Mouse (Mus musculus) activated CD4-positive, CD25-positive, alpha-beta regulatory T cell, adult 4 months (primary cell): ENCODE data around the gene Tra2a. TPM values are rescaled to one million over a fixed set of nuclear protein-coding genes. Genes with fewer than 3 reads are reported as not detected.
A peak's percentile ranks its signal among the peaks of the same experiment; 100 is the strongest.

Experiments used
- ATAC-seq: one replicate; pipeline ENCODE4 v1.8.0; 2017
- polyA plus RNA-seq, 2 experiments: library from polyadenylated mRNA; unstranded; fragments of 100-300 nt; shearing (Covaris generic); gene quantifications; one replicate each; pipeline ENCODE4 v1.2.1; 2017

Tra2a gene
- polyA plus RNA-seq, 2 experiments from 2014 or later: 29.2 to 30.3 TPM

GRCm38 (mm10) chr6:49233356-49233755, 30.5 kb downstream of the Tra2a start:
- ATAC-seq: no peak

DNA sequence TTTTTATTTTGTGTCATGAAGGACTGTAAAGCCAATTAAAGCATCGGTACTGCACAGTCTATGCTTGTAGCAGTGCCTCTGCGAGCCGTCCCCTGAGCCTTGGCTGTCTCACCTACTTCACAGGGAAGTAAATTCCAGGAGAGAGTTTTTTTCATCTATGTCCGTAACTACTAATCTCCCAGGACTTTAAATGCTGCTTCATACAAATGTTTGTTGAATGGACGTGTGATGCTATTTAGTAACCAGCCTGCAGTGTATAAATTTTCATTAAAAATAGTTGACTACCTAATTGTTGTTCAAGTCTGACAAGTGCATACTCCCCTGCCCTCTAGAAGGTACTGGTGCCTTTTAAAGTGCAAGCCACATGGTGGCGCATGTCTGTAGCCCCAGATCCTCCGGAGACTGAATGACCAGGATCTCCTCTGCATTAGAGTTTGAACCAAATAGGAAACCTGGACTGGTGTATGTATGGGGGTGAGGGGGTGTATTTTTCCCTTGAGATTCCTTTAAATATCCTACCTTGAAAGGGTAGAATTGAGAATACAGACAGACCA, 35.6 kb downstream of the Tra2a start:
- no peak for ATAC-seq

DNA sequence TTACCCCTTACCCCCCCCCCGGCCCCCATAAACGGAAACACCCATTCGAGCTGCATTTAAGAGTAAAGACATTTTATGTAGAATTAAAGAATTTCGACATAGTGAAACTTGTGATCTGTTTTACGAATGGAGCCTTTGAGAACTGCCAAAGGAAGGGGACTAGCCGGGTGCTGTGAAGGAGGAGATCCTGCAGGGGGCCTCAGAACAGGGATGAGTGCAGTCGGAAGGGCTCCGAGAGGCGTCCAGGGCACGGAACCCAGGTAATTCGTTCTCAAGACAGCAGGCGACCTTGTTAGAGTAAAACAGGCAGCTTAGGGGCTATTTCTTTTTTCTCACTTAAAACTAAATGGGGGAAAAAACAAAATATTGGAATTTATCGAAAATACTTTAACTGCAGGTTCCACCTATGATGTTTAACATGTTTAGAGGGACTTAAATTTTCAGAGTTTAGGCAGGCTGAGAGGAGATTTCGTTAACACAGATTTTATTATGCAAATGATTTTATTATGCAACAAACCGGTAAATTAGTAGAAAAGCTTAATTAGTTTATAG, 36.6 kb downstream of the Tra2a start:
- ATAC-seq: no peak

DNA sequence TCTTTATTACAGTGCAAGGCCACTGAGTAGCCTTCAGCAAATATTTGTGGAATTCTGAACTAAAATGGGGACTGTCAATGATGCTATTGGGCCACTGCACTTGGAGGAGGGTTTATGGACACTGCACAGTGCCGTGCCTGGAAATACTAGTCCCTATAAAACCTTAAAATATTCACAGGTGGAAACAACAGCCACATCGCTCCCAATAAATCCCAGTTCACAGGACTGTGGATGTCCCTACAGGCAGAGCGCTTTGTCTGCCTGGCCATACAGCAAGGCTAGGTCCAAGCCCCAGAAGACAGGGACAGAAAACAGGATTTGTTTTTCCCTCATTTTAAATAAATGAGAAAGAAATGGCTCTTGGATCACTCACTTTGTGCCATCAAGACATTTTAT, 38.1 kb downstream of the Tra2a start:
- no peak for ATAC-seq

GRCm38 (mm10) chr6:49224923-49225727, 38.7 kb downstream of the Tra2a start:
- ATAC-seq: no peak

DNA sequence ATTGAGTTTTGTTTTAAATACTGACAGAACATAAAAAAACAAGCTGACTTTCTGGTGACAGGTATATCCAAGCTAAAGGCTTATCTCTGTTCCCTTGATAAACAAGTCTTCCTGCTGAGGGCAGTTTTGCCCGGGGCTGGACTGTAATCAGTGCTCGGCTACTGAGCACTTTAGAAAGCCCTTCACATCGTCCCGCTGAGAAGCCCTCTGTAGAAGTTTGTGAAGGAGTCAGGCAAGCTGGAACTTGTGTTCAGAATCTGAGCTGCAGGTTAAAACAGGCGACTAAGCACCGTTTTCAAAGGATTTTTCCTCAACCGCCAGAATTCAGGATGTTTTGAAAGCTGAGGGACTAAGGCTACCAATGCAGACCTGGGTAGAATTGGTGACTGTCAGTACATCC, 41.9 kb downstream of the Tra2a start:
- no peak for ATAC-seq

DNA sequence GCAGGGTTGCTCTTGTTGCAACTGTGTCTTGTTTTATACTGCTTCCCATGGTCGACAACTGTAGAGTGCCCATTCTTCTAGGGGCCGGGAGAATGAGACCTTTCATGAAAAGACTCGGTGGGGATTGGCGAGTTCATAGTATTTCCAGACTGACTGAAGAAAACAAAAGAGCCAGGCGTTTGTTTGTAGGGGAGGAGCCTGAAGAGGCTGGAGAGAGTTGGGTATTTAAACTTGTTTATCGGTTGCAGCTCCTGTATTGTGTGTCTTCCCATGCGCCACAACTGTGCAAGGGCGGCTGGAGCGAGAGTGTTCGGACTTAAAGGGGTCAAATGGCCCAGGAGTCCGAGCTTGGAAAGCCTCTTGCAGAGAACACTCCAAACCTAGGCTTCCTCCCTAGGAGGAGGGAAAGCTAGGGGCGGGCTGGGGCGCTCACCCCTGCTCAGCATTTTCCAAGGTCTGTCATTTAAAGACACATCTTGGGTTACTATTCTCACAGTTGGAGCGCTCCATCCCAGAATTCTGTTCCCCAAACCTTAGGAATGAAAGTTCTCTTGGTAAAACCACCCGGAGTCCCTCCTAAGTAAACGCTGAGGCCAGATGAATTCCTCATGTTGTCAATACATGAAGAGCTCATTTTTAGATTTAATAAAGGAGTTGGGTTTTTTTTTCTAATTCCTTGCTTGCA, 43.8 kb downstream of the Tra2a start:
- ATAC-seq: no peak

DNA sequence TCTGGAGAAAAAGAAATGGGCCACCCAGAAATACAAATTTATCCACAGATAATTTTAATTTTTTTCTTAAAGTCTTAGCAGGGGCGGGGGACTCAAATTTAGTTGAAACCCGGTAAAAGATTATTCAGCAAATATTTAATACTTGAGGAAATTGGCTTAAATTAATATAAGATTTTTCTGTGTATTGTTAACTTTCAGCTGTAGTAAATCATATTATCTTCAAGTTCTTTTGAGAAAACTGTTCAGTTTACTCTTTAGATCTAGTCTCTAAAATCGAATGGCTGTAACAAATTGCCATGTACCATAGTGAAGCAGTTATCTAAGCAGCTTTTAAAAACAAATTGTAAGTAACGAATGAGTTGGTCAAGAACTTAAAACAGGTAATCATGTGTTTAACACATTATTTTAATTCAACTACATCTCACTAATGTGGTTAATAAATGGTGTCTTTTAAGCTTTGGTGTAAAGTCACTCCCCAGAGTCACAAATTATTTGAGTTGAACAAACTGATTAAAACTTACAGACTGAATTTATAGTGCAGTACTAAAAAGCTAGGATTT, 44.8 kb downstream of the Tra2a start:
- no peak for ATAC-seq

DNA sequence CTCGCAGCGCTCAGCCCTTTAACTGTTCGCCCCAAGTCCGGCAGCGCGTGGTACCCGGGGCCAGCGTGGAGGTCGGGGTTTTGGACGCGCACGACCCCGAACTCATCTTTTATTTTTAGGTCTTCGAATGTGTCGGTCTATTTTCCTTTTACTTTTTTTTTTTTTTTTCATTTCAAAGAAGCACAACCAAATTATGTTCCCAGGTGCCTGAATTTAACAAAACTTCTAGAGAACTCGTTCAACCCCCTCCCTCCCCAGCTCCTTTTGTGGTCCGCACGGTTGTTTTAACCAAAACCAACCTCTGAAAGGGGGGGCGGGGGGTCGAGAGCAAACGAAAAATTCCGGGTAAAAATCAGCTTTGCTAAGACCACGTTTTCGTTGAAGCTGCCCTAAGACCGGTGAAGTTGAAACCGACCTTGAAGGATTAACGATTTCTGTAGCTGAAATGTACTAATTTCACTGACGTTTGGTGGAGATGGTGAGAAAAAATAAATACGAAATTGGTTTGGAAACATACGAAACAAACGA, 45.5 kb downstream of the Tra2a start:
- ATAC-seq: no peak

DNA sequence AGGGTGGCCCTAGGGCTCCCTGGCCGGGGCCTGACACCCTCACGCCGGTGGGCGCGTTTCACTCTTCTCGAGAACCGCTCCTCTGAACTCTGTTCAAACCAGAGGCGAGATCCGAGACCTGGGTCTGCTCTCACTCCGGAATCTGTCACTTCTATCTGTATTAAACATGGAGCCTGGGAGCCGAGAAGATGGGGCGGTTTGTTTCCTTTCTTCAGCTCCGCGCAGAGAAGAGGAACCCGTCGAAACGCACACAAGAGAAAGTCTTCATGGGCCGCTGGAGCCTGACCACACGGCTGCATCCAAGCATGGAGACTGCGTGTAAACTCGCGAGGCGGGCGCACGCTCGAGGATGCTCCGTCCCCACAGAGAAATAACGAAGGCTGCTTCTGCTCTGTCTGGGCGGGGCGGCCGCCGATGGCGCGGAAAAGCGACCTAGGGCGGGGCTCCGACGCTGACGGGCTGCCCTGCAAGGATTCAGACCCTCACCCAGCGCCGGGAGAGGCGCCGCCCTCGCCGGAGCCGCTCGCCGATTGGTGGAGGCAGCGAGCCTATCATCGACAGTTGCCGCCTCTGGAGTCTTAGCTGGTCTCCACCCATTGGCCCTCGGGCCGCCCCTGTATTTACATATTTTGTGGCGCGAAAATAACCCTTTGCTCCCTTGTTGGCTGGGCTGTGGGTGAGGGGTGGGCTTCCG, 46.1 kb downstream of the Tra2a start:
- peak; percentile 58 for ATAC-seq

GRCm38 (mm10) chr6:49216811-49217542, 46.9 kb downstream of the Tra2a start:
- ATAC-seq: no peak

- no peak for ATAC-seq
Measured at GRCm38 (mm10) chr6:49215748-49216585, 47.9 kb downstream of the Tra2a start.

DNA sequence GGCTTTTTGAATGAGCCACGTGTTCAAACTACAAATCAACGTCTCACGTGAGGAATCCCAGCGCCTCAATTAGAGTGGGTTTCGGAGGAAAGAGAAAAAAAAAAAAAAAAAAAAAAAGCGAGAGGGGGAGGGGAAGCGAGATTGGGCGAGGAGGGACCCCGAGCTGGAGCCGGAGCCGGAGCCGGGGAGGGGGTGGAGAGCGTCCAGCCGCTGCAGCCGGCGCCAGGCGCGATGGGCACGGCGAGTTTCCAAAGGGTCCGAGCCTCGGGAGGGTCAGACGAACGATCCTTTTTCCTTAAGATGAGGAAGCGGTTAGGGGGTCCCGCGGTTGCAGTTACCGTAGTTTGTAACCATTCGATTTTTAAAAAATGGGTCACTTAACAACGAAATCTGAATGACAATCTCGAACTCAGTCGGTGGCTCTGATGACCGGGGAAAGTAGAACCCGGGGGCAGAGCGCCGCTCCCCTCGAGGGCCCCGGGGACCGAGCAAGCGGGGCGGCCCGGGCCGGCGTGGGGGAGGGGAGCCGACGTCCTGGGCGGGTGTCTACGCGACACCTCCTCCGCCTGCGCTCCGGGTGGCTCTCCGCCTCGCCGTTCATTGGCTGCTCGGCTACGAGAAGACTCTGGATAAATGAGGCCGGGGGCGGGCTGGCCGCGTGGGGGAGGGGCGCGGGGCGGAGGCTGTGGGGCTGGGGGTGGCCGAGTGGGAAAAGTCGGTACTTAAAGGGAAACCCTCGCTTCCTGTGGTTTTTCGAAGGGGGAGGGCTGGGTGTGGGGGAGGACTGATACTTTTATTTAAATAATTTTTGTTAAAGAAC, 48.7 kb downstream of the Tra2a start, which contains the start of gene Igf2bp3:
Igf2bp3 (minus strand) TSS at position 30 of the 820 bp plus-strand sequence.
- no peak for ATAC-seq

DNA sequence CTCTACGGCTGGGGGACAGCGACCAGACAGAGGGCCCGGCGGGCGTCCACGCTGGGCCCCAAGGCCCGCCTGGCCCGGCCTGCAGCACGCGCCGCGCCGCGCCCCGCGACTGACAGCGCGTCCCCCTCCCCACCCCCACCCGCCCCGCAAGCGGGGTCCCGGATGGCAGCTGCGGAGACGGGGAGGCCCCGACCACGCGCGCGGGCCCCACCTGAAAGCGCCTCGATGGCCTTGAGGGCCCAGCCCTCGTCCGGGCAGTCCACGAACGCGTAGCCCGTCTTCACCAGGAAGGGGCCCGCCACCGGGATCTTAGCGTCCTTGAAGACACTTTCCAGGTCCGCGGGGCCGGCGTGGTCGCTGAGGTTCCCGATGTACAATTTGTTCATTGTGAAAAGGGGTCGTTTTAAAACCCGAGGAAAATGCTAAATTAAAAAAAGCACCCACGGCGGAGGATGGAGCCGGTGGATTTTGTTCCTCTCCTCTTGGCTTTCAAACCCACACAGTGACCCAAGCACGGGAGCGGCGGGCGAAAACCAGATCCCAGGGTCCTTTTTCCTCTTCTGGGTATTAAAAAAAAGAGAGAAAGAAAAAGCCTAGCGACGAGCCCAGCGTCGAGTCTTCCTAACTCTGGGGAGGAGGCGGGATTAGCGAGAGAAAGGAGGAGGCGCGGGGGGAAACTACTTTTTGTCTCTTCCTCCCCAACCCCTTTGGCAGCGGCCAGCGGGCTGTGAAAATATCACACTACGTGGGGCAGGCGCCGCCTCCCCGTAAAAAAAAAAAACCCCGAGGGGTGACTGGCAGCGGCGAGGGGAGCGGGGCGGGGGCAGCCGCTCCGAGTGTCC, 49.5 kb downstream of the Tra2a start:
- no peak for ATAC-seq

DNA sequence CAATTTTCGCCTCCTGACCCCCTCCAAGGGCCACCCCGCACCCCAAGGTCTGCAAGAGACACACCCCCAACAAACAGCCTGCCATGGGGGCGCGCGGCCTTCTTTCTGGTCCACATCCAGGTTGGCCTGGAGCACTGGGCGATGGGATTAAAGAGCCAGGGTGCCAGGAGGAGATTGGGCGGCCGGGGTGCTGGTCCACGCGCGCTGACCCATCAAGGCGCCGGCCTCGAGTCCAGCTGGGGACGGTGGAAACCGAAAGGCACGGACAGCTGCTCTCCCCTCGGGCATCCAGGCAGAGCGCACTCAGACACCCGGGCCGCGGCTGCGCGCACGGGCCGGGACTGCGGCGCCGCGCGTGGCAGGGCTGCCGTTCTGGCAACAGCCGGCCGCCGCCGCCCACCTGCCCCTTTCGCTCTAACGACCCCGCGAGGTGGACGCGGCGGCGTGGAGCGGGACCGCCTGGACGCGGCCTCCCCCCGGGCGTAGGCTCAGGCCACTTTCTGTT, 50.2 kb downstream of the Tra2a start:
- no peak for ATAC-seq

GRCm38 (mm10) chr6:49212931-49213580, 50.8 kb downstream of the Tra2a start:
- no peak for ATAC-seq

DNA sequence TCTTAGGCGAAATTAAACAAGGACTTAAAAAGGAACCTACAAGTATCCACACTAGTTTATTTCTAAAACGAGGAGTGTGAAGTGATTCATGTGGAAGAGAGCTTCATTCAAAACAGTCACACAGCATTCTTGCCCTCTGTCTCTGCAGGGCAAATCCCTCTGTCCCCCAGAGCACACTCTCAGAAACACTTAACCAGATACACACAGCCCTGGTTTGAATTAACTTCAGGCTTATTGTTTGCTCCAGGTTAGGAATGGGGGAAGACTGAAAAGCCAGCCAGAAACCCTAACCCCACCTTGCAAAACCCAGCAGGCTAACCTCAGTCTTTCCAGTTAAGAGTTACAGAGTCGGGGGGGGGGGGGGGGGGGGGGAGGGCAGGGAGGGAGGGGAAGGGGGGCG, 51.7 kb downstream of the Tra2a start:
- ATAC-seq: no peak

DNA sequence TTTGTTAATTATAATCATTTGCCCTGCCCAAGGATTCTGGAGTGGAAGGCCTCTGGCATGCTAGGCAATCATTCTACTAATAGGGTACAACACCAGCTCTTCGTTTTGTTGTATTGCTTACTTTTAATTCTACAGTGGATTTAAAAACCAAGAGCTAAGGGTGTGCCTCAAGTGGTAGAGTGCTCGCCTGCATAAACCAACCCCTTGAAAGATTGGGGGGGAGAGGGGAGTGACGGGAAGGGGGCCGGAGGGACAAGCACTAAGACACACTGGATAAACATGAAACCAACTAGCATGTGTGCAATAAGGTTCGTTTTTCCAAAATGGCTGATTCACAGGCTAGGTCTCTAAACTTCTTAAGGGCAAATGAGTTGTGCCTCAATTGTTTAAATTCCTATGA, 52.2 kb downstream of the Tra2a start:
- ATAC-seq: no peak
